Mouse (Mus musculus) MEL (cell line): Measurements from ENCODE around the gene Ndufa10. TPM values are rescaled to one million over a fixed set of nuclear protein-coding genes. Genes with fewer than 3 reads are reported as not detected.

Experiments
- DNase-seq: peaks from one replicate; pipeline ENCODE4 v3.0.0; 2011; ENCODE audit warnings: low read depth, low spot score
- H3K27ac ChIP-seq: 2 replicates; pipeline ENCODE4 v1.5.1; 2012; ENCODE audit warnings: low read depth, mild to moderate bottlenecking, control low read depth, low read length, moderate library complexity; ENCODE audit not compliant: control insufficient read depth
- H3K27me3 ChIP-seq, 2 experiments: fragments of 150-350 bp in 1 of 2; sonication (generic) in 1 of 2; 2 replicates each; pipeline ENCODE4 v1.6.1; 2012; ENCODE audit warnings: low read length in 2 of 2, mild to moderate bottlenecking in 2 of 2, improper control_type of control experiment in 1 of 2, moderate library complexity in 1 of 2; ENCODE audit not compliant: insufficient read depth in 2 of 2, control insufficient read depth in 1 of 2
- H3K36me3 ChIP-seq, 2 experiments: 2 replicates each; pipeline ENCODE4 v1.6.1; 2012 to 2014; ENCODE audit warnings: low read length in 2 of 2, improper control_type of control experiment in 1 of 2, inconsistent platforms in 1 of 2, mild to moderate bottlenecking in 1 of 2; ENCODE audit not compliant: insufficient read depth in 2 of 2, control insufficient read depth in 1 of 2
- H3K4me1 ChIP-seq, 2 experiments: fragments of 150-350 bp in 1 of 2; sonication (generic) in 1 of 2; 2 replicates each; pipeline ENCODE4 v1.6.1; 2012; ENCODE audit warnings: low read length in 2 of 2, improper control_type of control experiment in 1 of 2, mild to moderate bottlenecking in 1 of 2; ENCODE audit not compliant: insufficient read depth in 2 of 2, control insufficient read depth in 1 of 2
- H3K4me3 ChIP-seq, 2 experiments: fragments of 150-350 bp in 1 of 2; sonication (generic) in 1 of 2; 2 replicates each; pipeline ENCODE4 v1.5.1; 2012; ENCODE audit warnings: low read depth in 2 of 2, low read length in 2 of 2, mild to moderate bottlenecking in 2 of 2, moderate library complexity in 2 of 2, control low read depth in 1 of 2, improper control_type of control experiment in 1 of 2; ENCODE audit not compliant: control insufficient read depth in 1 of 2, insufficient read depth in 1 of 2
- H3K79me2 ChIP-seq: 2 replicates; pipeline ENCODE4 v1.6.1; 2012; ENCODE audit warnings: mild to moderate bottlenecking, low read length, moderate library complexity; ENCODE audit not compliant: control insufficient read depth, poor library complexity, insufficient read depth
- H3K9ac ChIP-seq: 2 replicates; pipeline ENCODE4 v1.6.1; 2012; ENCODE audit warnings: low read depth, mild to moderate bottlenecking, control low read depth, low read length, moderate library complexity; ENCODE audit not compliant: control insufficient read depth, poor library complexity, severe bottlenecking
- H3K9me3 ChIP-seq: fragments of 150-350 bp; sonication (generic); replicated peaks from 2 replicates; pipeline ENCODE4 v1.6.1; 2012; ENCODE audit warnings: mild to moderate bottlenecking, low read length, improper control_type of control experiment, moderate library complexity; ENCODE audit not compliant: insufficient read depth
- BHLHE40 ChIP-seq: IDR thresholded peaks from 2 replicates; pipeline ENCODE4 v1.6.1; 2012; ENCODE audit warnings: low read depth, mild to moderate bottlenecking, inconsistent platforms, low read length, improper control_type of control experiment, borderline replicate concordance
- E2F4 ChIP-seq: IDR thresholded peaks from 2 replicates; pipeline ENCODE4 v1.6.1; 2011; ENCODE audit warnings: low read depth, low read length, improper control_type of control experiment, borderline replicate concordance
- EP300 ChIP-seq, 2 experiments: IDR thresholded peaks; 2 replicates each; pipeline ENCODE4 v1.6.1; 2011; ENCODE audit warnings: improper control_type of control experiment in 2 of 2, low read length in 2 of 2, low read depth in 1 of 2, mild to moderate bottlenecking in 1 of 2
- ETS1 ChIP-seq: IDR thresholded peaks from 2 replicates; pipeline ENCODE4 v1.6.1; 2012; ENCODE audit warnings: low read depth, mild to moderate bottlenecking, inconsistent platforms, low read length, improper control_type of control experiment, moderate library complexity
- GABPA ChIP-seq: IDR thresholded peaks from 2 replicates; pipeline ENCODE4 v1.6.1; 2012; ENCODE audit warnings: low read depth, mild to moderate bottlenecking, inconsistent platforms, low read length, improper control_type of control experiment, moderate library complexity
- GATA1 ChIP-seq: IDR thresholded peaks from 2 replicates; pipeline ENCODE4 v1.6.1; 2011; ENCODE audit warnings: low read depth, low read length, improper control_type of control experiment
- JUND ChIP-seq: IDR thresholded peaks from 2 replicates; pipeline ENCODE4 v1.6.1; 2011; ENCODE audit warnings: low read depth, mild to moderate bottlenecking, improper control_type of control experiment, low read length
- MAX ChIP-seq: IDR thresholded peaks from 2 replicates; pipeline ENCODE4 v1.6.1; 2011; ENCODE audit warnings: low read length, improper control_type of control experiment
- MAZ ChIP-seq: IDR thresholded peaks from 2 replicates; pipeline ENCODE4 v1.6.1; 2012; ENCODE audit warnings: low read depth, mild to moderate bottlenecking, inconsistent platforms, low read length, improper control_type of control experiment
- MXI1 ChIP-seq: IDR thresholded peaks from 2 replicates; pipeline ENCODE4 v1.6.1; 2011; ENCODE audit warnings: mild to moderate bottlenecking, low read depth, low read length, improper control_type of control experiment
- MYB ChIP-seq: IDR thresholded peaks from 2 replicates; pipeline ENCODE4 v1.6.1; 2011; ENCODE audit warnings: mild to moderate bottlenecking, low read depth, low read length, improper control_type of control experiment
- NELFE ChIP-seq: IDR thresholded peaks from 2 replicates; pipeline ENCODE4 v1.6.1; 2011; ENCODE audit warnings: low read depth, low read length, improper control_type of control experiment
- NRF1 ChIP-seq: IDR thresholded peaks from 2 replicates; pipeline ENCODE4 v1.6.1; 2014; ENCODE audit warnings: low read depth, mild to moderate bottlenecking, inconsistent platforms, low read length, improper control_type of control experiment, moderate library complexity; ENCODE audit not compliant: poor library complexity, insufficient read depth, severe bottlenecking
- POLR2A ChIP-seq, 2 experiments: IDR thresholded peaks; 2 replicates each; pipeline ENCODE4 v1.6.1; 2011 to 2012; ENCODE audit warnings: low read length in 2 of 2, mild to moderate bottlenecking in 2 of 2, control low read depth in 1 of 2, improper control_type of control experiment in 1 of 2, low read depth in 1 of 2, moderate library complexity in 1 of 2; ENCODE audit not compliant: control insufficient read depth in 1 of 2, insufficient read depth in 1 of 2, poor library complexity in 1 of 2
- POLR2AphosphoS2 ChIP-seq: IDR thresholded peaks from 2 replicates; pipeline ENCODE4 v1.6.1; 2011; ENCODE audit warnings: low read length, improper control_type of control experiment
- POLR2AphosphoS5 ChIP-seq: IDR thresholded peaks from 2 replicates; pipeline ENCODE4 v1.6.1; 2012; ENCODE audit warnings: low read depth, borderline replicate concordance, mild to moderate bottlenecking, inconsistent platforms, low read length, moderate library complexity, mixed read lengths
- RCOR1 ChIP-seq: IDR thresholded peaks from 2 replicates; pipeline ENCODE4 v1.6.1; 2012; ENCODE audit warnings: low read depth, mild to moderate bottlenecking, inconsistent platforms, low read length, improper control_type of control experiment
- SIN3A ChIP-seq: IDR thresholded peaks from 2 replicates; pipeline ENCODE4 v1.6.1; 2012; ENCODE audit warnings: low read length, improper control_type of control experiment, inconsistent platforms
- SMC3 ChIP-seq: IDR thresholded peaks from 2 replicates; pipeline ENCODE4 v1.6.1; 2011; ENCODE audit warnings: low read depth, low read length, improper control_type of control experiment
- TBP ChIP-seq: IDR thresholded peaks from 2 replicates; pipeline ENCODE4 v1.8.0; 2011; ENCODE audit warnings: low read depth, low read length, improper control_type of control experiment
- UBTF ChIP-seq: IDR thresholded peaks from 2 replicates; pipeline ENCODE4 v1.6.1; 2012; ENCODE audit warnings: low read depth, mild to moderate bottlenecking, inconsistent platforms, low read length, improper control_type of control experiment, moderate library complexity, borderline replicate concordance; ENCODE audit not compliant: insufficient read depth
- USF1 ChIP-seq: IDR thresholded peaks from 2 replicates; pipeline ENCODE4 v1.6.1; 2014; ENCODE audit warnings: low read depth, mild to moderate bottlenecking, inconsistent platforms, low read length, improper control_type of control experiment, moderate library complexity
- USF2 ChIP-seq, 2 experiments: IDR thresholded peaks; 2 replicates each; pipeline ENCODE4 v1.6.1; 2011 to 2012; ENCODE audit warnings: improper control_type of control experiment in 2 of 2, low read length in 2 of 2, borderline replicate concordance in 1 of 2, inconsistent platforms in 1 of 2, low read depth in 1 of 2, mild to moderate bottlenecking in 1 of 2; ENCODE audit not compliant: insufficient read depth in 1 of 2
- ZKSCAN1 ChIP-seq: IDR thresholded peaks from 2 replicates; pipeline ENCODE4 v1.6.1; 2012; ENCODE audit warnings: low read depth, mild to moderate bottlenecking, inconsistent platforms, low read length, improper control_type of control experiment, moderate library complexity
- polyA plus RNA-seq, 2 experiments: library from polyadenylated mRNA; stranded (reverse) in 1 of 2; unstranded in 1 of 2; fragments of >175 nt in 1 of 2; fragments of >200 nt in 1 of 2; gene quantifications; 2 replicates each; pipeline versions ENCODE4 v1.2.1 to v1.2.4; 2012; ENCODE audit warnings: low replicate concordance in 2 of 2, low read depth in 1 of 2; ENCODE audit not compliant: insufficient read length in 2 of 2, insufficient read depth in 1 of 2, missing spikeins in 1 of 2
- total RNA-seq: library from RNA; depleted of rRNA; stranded (reverse); fragments of 300-350 nt; gene quantifications from 2 replicates; pipeline ENCODE4 v1.2.3, GENCODE M21; 2012

Gene Ndufa10
- total and polyA plus RNA-seq, 3 experiments = 228 to 873 (median 533) TPM

DNA sequence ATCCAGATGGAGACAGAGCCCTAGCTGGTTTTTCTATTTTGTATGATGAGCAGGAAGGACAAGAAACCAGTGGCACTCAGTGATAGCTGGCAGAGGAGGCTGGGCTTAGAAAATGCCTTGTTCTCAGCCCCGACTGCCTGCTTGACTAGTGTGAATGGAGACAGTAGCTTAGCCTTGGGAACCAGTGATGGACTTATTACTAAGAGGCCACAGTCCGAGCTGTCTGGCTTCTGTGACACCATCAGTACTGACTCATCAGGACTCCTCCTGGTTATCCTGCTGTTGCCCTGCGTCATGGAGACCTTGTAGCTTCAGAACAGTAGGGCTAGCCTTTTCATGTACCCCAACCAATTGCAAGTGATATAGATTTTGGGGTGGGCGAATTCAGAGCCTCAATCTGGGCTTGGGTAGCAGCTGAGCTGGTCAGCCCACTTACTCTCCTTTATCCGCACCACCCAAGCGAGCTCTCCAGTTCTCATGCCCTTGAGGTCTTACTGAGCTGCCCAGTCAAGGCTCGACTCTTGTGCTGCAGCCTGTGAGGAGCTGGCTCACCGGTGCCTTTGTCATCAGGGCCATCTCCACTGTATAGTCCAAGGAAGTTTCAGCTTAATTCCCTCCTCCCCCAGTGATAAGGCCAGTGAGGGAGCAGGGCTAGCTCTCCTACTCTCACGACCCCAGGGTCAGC, 33.5 kb downstream of the Ndufa10 start:
- Histone ChIP-seq H3K79me2 (no peaks in the 10 kb centered on the region), H3K27me3 (no peaks in the 10 kb centered on the region), H3K9ac (no peak overlapping the region), H3K4me1 (peaks cover 8 to 13% of the 10 kb centered on the region in 2 experiments), H3K36me3 (peaks cover 3 to 13% of the 10 kb centered on the region in 2 experiments), H3K27ac (no peak overlapping the region), H3K9me3 (no peaks in the 10 kb centered on the region), H3K4me3 (no peak overlapping the region)
- DNase-seq = no peak
- TF ChIP-seq SMC3 (no peak), EP300 (IDR thresholded peaks at IDR 0.05; ENCODE audit: low read depth in 1 of 2, low read length in 2 of 2) (no peak), ZKSCAN1 (no peak)

- Histone ChIP-seq H3K4me3 (no peak overlapping the region), H3K79me2 (no peaks in the 10 kb centered on the region), H3K9me3 (no peaks in the 10 kb centered on the region), H3K4me1 (peaks cover 8 to 13% of the 10 kb centered on the region in 2 experiments), H3K27ac (no peak overlapping the region), H3K27me3 (no peaks in the 10 kb centered on the region), H3K36me3 (peaks cover 2 to 13% of the 10 kb centered on the region in 2 experiments; a peak in 3 of 4 replicates), H3K9ac (no peak overlapping the region)
- no peak for DNase-seq
- TF ChIP-seq JUND (no peak), MAZ (no peak), NRF1 (no peak), GATA1 (no peak), ETS1 (no peak), MYB (no peak), TBP (no peak), POLR2A (IDR thresholded peaks at IDR 0.05; ENCODE audit: control insufficient read depth in 1 of 2, insufficient read depth in 1 of 2, low read depth in 1 of 2, low read length in 2 of 2, poor library complexity in 1 of 2) (no peak), BHLHE40 (no peak), SIN3A (no peak)
These were observed 35.9 kb downstream of the Ndufa10 start for GRCm38 (mm10) chr1:92437678-92438271.

GRCm38 (mm10) chr1:92436831-92437321, 36.8 kb downstream of the Ndufa10 start:
- peaks cover 2 to 4% of the 10 kb centered on the region in 2 experiments; a peak in 3 of 4 replicates for H3K36me3 ChIP-seq
- H3K9me3 ChIP-seq = no peaks in the 10 kb centered on the region
- peaks cover under 1 to 5% of the 10 kb centered on the region in 2 experiments for H3K4me1 ChIP-seq
- H3K4me3 ChIP-seq = no peak overlapping the region
- no peaks in the 10 kb centered on the region for H3K79me2 ChIP-seq
- no peak overlapping the region for H3K9ac ChIP-seq
- H3K27me3 ChIP-seq = no peaks in the 10 kb centered on the region
- H3K27ac ChIP-seq = no peak overlapping the region
- no peak for DNase-seq
- TF ChIP-seq MAX (no peak), USF2 (IDR thresholded peaks at IDR 0.05; ENCODE audit: borderline replicate concordance in 1 of 2, insufficient read depth in 1 of 2, low read depth in 1 of 2, low read length in 2 of 2) (no peak), GABPA (no peak), SIN3A (no peak), RCOR1 (no peak), GATA1 (no peak), POLR2AphosphoS5 (no peak), UBTF (no peak), NRF1 (no peak), USF1 (no peak), MXI1 (no peak), E2F4 (no peak), NELFE (no peak), JUND (no peak), SMC3 (no peak), POLR2AphosphoS2 (no peak)
